In the genomic region with DNA sequence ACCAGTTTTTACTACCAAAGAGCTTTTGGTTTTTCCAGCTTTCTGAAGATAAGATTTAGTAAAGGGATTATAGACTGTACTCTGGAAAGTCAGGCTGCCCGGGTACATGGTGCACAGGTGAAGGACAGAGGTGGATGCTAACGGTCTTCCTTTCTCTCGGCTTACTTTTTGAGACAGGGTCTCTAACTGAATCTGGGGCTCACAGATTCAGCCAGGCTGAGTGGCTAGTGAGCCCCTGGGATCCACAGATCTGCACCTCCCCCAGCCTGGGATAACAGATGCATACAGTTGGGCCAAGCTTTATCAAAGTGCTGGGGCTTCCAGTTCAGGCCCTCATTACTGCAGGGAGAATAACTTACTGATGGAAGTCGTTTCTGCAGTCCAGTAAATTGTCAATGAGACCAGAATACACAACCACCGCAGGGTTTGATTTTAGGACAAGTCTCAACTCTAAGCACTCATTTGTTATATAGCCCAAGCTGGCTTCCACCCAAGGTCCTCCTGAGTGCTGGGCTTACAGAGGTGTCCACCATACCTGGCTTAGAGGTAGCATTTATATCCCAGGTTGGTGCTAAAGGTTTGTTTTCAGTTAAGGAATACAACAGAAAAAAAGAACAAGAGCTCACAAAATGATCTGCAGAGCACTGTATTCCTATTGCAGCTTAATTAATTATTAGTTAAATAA, we compare ENCODE assay signal across 19 mouse cellular contexts. TPM values are rescaled to one million over a fixed set of nuclear protein-coding genes. Genes with fewer than 3 reads are reported as not detected.
A peak's percentile ranks its signal among the peaks of the same experiment; 100 is the strongest.
DNase-seq lines count a peak whose midpoint lies in the region; ATAC-seq and TF ChIP-seq lines count a peak whose summit lies in the region.
"Had no signal": no experiment of that assay in that cellular context is flagged by ENCODE, and none has a peak within 500 bp of the region (broad histone marks: within the 10 kb centered on the region; RNA-seq: fewer than 3 reads in every experiment).

No protein-coding gene starts in this region.

- peaks cover 14% of the 10 kb centered on the region; the same call in 1 of the 2 replicates for H3K36me3 ChIP-seq in liver, embryonic 12.5 days
- no peaks in the 10 kb centered on the region for H3K36me3 ChIP-seq in stomach, embryonic 16.5 days (ENCODE audit: control insufficient read depth, insufficient read depth, low read length)
- H3K36me3 ChIP-seq in stomach, postnatal 0 days (ENCODE audit: control insufficient read depth, insufficient read depth, low read length): no peaks in the 10 kb centered on the region
- no peaks in the 10 kb centered on the region for H3K36me3 ChIP-seq in midbrain, embryonic 14.5 days (ENCODE audit: control insufficient read depth, insufficient read depth, low read length)
- H3K36me3 ChIP-seq: embryonic facial prominence, embryonic 13.5 days; neural tube, embryonic 15.5 days had no signal

- no peak for DNase-seq in gastrocnemius, adult 2 months
- DNase-seq in gastrocnemius, postnatal 36 days: no peak
- DNase-seq in liver: no peak
- DNase-seq in stomach, postnatal 0 days (ENCODE audit: low spot score): no peak
- peak; percentile 2 for DNase-seq in midbrain, embryonic 14.5 days
- no peak for DNase-seq in thymus, postnatal 4 days
- DNase-seq: adrenal gland, adult 2 months; gastrocnemius, postnatal 10 days; heart, postnatal 10 days; kidney, postnatal 36 days; left cerebral cortex, postnatal 4 days; lung, adult 18-20 months; lung, postnatal 36 days; thymus, adult 2 months had no signal

- peak overlapping the region; percentile 75 for H3K4me2 ChIP-seq in liver, embryonic 12.5 days
- H3K4me2 ChIP-seq in stomach, embryonic 16.5 days (ENCODE audit: low read depth, low read length): no peak overlapping the region
- no peak overlapping the region for H3K4me2 ChIP-seq in stomach, postnatal 0 days (replicated peaks; ENCODE audit: low read depth)
- H3K4me2 ChIP-seq in midbrain, embryonic 14.5 days (ENCODE audit: low read length): no peak overlapping the region

- H3K4me1 ChIP-seq in liver, embryonic 12.5 days: peaks cover 29% of the 10 kb centered on the region
- H3K4me1 ChIP-seq in stomach, embryonic 16.5 days (ENCODE audit: control insufficient read depth, insufficient read depth, low read length): peaks cover 7% of the 10 kb centered on the region; the same call in 1 of the 2 replicates
- H3K4me1 ChIP-seq in stomach, postnatal 0 days (replicated peaks; ENCODE audit: control insufficient read depth, insufficient read depth): no peaks in the 10 kb centered on the region
- peaks cover 14% of the 10 kb centered on the region for H3K4me1 ChIP-seq in midbrain, embryonic 14.5 days (ENCODE audit: control insufficient read depth, insufficient read depth, low read length)

- WGBS in liver, embryonic 12.5 days (ENCODE audit: insufficient replicate concordance): 78% methylated on average over 5 of the region's 5 CpGs
- WGBS in stomach, embryonic 16.5 days: 82% methylated on average over 5 of the region's 5 CpGs
- 80% methylated on average over 5 of the region's 5 CpGs for WGBS in stomach, postnatal 0 days
- 84% methylated on average over 5 of the region's 5 CpGs for WGBS in midbrain, embryonic 14.5 days

- TF ChIP-seq EP300 in stomach, postnatal 0 days (optimal IDR thresholded peaks at IDR 0.05): no peak

- no peak overlapping the region for H3K4me3 ChIP-seq in gastrocnemius, adult 2 months
- no peak overlapping the region for H3K4me3 ChIP-seq in liver, embryonic 12.5 days
- H3K4me3 ChIP-seq in stomach, embryonic 16.5 days (replicated peaks; ENCODE audit: low read length): no peak overlapping the region
- no peak overlapping the region for H3K4me3 ChIP-seq in stomach, postnatal 0 days (ENCODE audit: low read depth, low read length)
- H3K4me3 ChIP-seq in midbrain, embryonic 14.5 days (replicated peaks; ENCODE audit: low read depth, low read length): no peak overlapping the region
- H3K4me3 ChIP-seq: neural tube, embryonic 15.5 days had no signal

- no peak for TF ChIP-seq CTCF in gastrocnemius, adult 2 months (IDR thresholded peaks at IDR 0.05)
- no peak for TF ChIP-seq CTCF in stomach, postnatal 0 days (IDR thresholded peaks at IDR 0.05; ENCODE audit: low read depth)

- ATAC-seq in liver, embryonic 12.5 days: no peak
- no peak for ATAC-seq in stomach, embryonic 16.5 days (ENCODE audit: insufficient read depth, low FRiP score)
- no peak for ATAC-seq in stomach, postnatal 0 days (ENCODE audit: low FRiP score, low TSS enrichment)
- ATAC-seq in midbrain, embryonic 14.5 days (ENCODE audit: low FRiP score, low TSS enrichment): no peak

- intact Hi-C loops in gastrocnemius, adult 2 months (cut with DNase I): loop anchor here (2.0 kb wide), 1 partner anchor 30 kb away; no protein-coding TSS in a partner anchor
- intact Hi-C loops in gastrocnemius, postnatal 36 days (cut with DNase I): no loop called here

- H3K9me3 ChIP-seq in liver, embryonic 12.5 days (replicated peaks): no peaks in the 10 kb centered on the region
- no peaks in the 10 kb centered on the region for H3K9me3 ChIP-seq in stomach, embryonic 16.5 days (replicated peaks; ENCODE audit: control insufficient read depth, low read length)
- H3K9me3 ChIP-seq in stomach, postnatal 0 days (ENCODE audit: control insufficient read depth, low read length): no peaks in the 10 kb centered on the region
- H3K9me3 ChIP-seq in midbrain, embryonic 14.5 days (ENCODE audit: control insufficient read depth, low read length): no peaks in the 10 kb centered on the region
- H3K9me3 ChIP-seq: embryonic facial prominence, embryonic 13.5 days; neural tube, embryonic 15.5 days had no signal

- no peaks in the 10 kb centered on the region for H3K27me3 ChIP-seq in liver, embryonic 12.5 days (replicated peaks)
- no peaks in the 10 kb centered on the region for H3K27me3 ChIP-seq in stomach, embryonic 16.5 days (ENCODE audit: control insufficient read depth, insufficient read depth, low read length)
- no peaks in the 10 kb centered on the region for H3K27me3 ChIP-seq in stomach, postnatal 0 days (ENCODE audit: control insufficient read depth, insufficient read depth, low read length)
- no peaks in the 10 kb centered on the region for H3K27me3 ChIP-seq in midbrain, embryonic 14.5 days (ENCODE audit: control insufficient read depth, insufficient read depth, low read length)
- H3K27me3 ChIP-seq: embryonic facial prominence, embryonic 13.5 days; neural tube, embryonic 15.5 days had no signal

- peak overlapping the region; percentile 100 for H3K27ac ChIP-seq in gastrocnemius, adult 2 months
- H3K27ac ChIP-seq in liver, embryonic 12.5 days: peak overlapping the region; percentile 50
- H3K27ac ChIP-seq in stomach, embryonic 16.5 days (ENCODE audit: low read length): no peak overlapping the region
- no peak overlapping the region for H3K27ac ChIP-seq in stomach, postnatal 0 days (replicated peaks)
- H3K27ac ChIP-seq in midbrain, embryonic 14.5 days (replicated peaks; ENCODE audit: low read depth, low read length): no peak overlapping the region
- H3K27ac ChIP-seq: embryonic facial prominence, embryonic 13.5 days; hindbrain, embryonic 14.5 days; neural tube, embryonic 15.5 days had no signal

- H3K9ac ChIP-seq in liver, embryonic 12.5 days: peak overlapping the region; percentile 44; the same call in 1 of the 2 replicates
- H3K9ac ChIP-seq in stomach, embryonic 16.5 days (ENCODE audit: low read length): 0 out of 2 replicates have a peak overlapping the region, but pooled peaks have one; percentile 7
- H3K9ac ChIP-seq in stomach, postnatal 0 days (ENCODE audit: low read length): no peak overlapping the region
- H3K9ac ChIP-seq in midbrain, embryonic 14.5 days (replicated peaks; ENCODE audit: low read length): no peak overlapping the region
- H3K9ac ChIP-seq: embryonic facial prominence, embryonic 13.5 days; neural tube, embryonic 15.5 days had no signal

RNA-seq across cellular contexts. Expression of a gene that starts 1.8 kb away (rescaled TPM):
- total RNA-seq in gastrocnemius, adult 2 months (2021): 10 to 100 TPM; 29.8 to 32.6 TPM
- 10 to 100 TPM; 22.9 to 23.4 TPM for total RNA-seq in gastrocnemius, postnatal 36 days (2021)
- polyA plus RNA-seq in liver, embryonic 12.5 days (2016; fragmentation: Nextera tagmentation; extraction: Ambion mirVana): 32.5 and 37.1 TPM in 2 replicates
- polyA plus RNA-seq in stomach, embryonic 16.5 days (2015; fragmentation: Nextera tagmentation; extraction: Ambion mirVana): 32.2 and 36.7 TPM in 2 replicates
- 14.8 and 15.5 TPM in 2 replicates for polyA plus RNA-seq in stomach, postnatal 0 days (2015; fragmentation: Nextera tagmentation; extraction: Ambion mirVana)
- 61.4 and 65.1 TPM in 2 replicates for polyA plus RNA-seq in midbrain, embryonic 14.5 days (2014; fragmentation: Nextera tagmentation; extraction: Ambion mirVana)

RNA-seq across cellular contexts. Expression of a gene that starts 2.0 kb away (rescaled TPM):
- total RNA-seq in gastrocnemius, adult 2 months (2021): 100 to 1,000 TPM in 1 of 2 experiments, 10 to 100 TPM in 1; 99.8 to 112 TPM
- 100 to 1,000 TPM in 1 of 2 experiments, 10 to 100 TPM in 1; 86.3 to 104 TPM for total RNA-seq in gastrocnemius, postnatal 36 days (2021)
- polyA plus RNA-seq in liver, embryonic 12.5 days (2016; fragmentation: Nextera tagmentation; extraction: Ambion mirVana): 682 and 741 TPM in 2 replicates
- polyA plus RNA-seq in stomach, embryonic 16.5 days (2015; fragmentation: Nextera tagmentation; extraction: Ambion mirVana): 907 and 1,078 TPM in 2 replicates
- 653 and 712 TPM in 2 replicates for polyA plus RNA-seq in stomach, postnatal 0 days (2015; fragmentation: Nextera tagmentation; extraction: Ambion mirVana)
- 869 and 947 TPM in 2 replicates for polyA plus RNA-seq in midbrain, embryonic 14.5 days (2014; fragmentation: Nextera tagmentation; extraction: Ambion mirVana)

Comparison
In these comparisons a context has a peak if more than half of its experiments do, and no peak if none do; other contexts are left out.
1. H3K9ac ChIP-seq: peak in liver, embryonic 12.5 days (single experiment) and stomach, embryonic 16.5 days (single experiment); none in stomach, postnatal 0 days (single experiment) and midbrain, embryonic 14.5 days (single experiment).
2. H3K27ac ChIP-seq: peak in gastrocnemius, adult 2 months (single experiment) and liver, embryonic 12.5 days (single experiment); none in stomach, embryonic 16.5 days (single experiment), stomach, postnatal 0 days (single experiment) and midbrain, embryonic 14.5 days (single experiment).